28 mouse cellular contexts compared by ENCODE assay signal in genomic region chr10:117943702-117944307, GRCm38 (mm10).
DNase-seq lines count a peak whose midpoint lies in the region; ATAC-seq and TF ChIP-seq lines count a peak whose summit lies in the region.
"Had no signal": no experiment of that assay in that cellular context is flagged by ENCODE, and none has a peak within 500 bp of the region (broad histone marks: within the 10 kb centered on the region; RNA-seq: fewer than 3 reads in every experiment).

No protein-coding gene starts in this region.

- H3K4me3 ChIP-seq in spleen, adult 2 months (ENCODE audit: extremely low read depth, insufficient read depth, insufficient read length): no peak overlapping the region
- no peak overlapping the region for H3K4me3 ChIP-seq in liver, embryonic 12.5 days
- no peak overlapping the region for H3K4me3 ChIP-seq in midbrain, embryonic 16.5 days (ENCODE audit: low read depth, low read length)
- H3K4me3 ChIP-seq: embryonic facial prominence, embryonic 13.5 days; erythroblast, embryonic 14.5 days; forebrain, embryonic 12.5 days; heart, embryonic 15.5 days; kidney, embryonic 15.5 days; limb, embryonic 13.5 days; liver, embryonic 13.5 days; neural tube, embryonic 15.5 days had no signal

- peak in 1 of 2 experiments; percentile 69 for DNase-seq in spleen, adult 2 months (ENCODE audit: low read depth in 1 of 2, low spot score in 2 of 2)
- DNase-seq in spleen, postnatal 10 days (ENCODE audit: low spot score in 2 of 2): no peak
- peak; percentile 73 for DNase-seq in T-cell, adult 2 months (ENCODE audit: low spot score)
- peak; percentile 83 for DNase-seq in splenic B cell, adult 2 months (ENCODE audit: low read depth, low spot score)
- DNase-seq in heart, postnatal 25 days (ENCODE audit: low spot score): no peak
- DNase-seq: adrenal gland, adult 2 months; cerebellum, adult 18-20 months; cerebellum, postnatal 25 days; heart, adult 18-20 months; heart, postnatal 4 days; kidney, postnatal 36 days; liver, embryonic 13.5 days; lung, adult 2 months; lung, postnatal 14 days; midbrain, embryonic 14.5 days; thymus, postnatal 36 days had no signal

- H3K4me1 ChIP-seq in spleen, adult 2 months (ENCODE audit: control insufficient read depth, insufficient read depth, insufficient read length): peaks cover 20% of the 10 kb centered on the region
- peaks cover 9% of the 10 kb centered on the region for H3K4me1 ChIP-seq in liver, embryonic 12.5 days
- peaks cover 3% of the 10 kb centered on the region; the same call in 1 of the 2 replicates for H3K4me1 ChIP-seq in midbrain, embryonic 16.5 days (ENCODE audit: control insufficient read depth, insufficient read depth, low read length)
- H3K4me1 ChIP-seq: forebrain, embryonic 12.5 days had no signal

- ATAC-seq in megakaryocyte, adult 5-6 weeks (ENCODE audit: poor library complexity, severe bottlenecking): peak; percentile 78
- ATAC-seq in liver, embryonic 12.5 days: no peak
- ATAC-seq in midbrain, embryonic 16.5 days: no peak
- ATAC-seq: hindbrain, embryonic 16.5 days; intestine, embryonic 16.5 days had no signal

- no peak overlapping the region for H3K4me2 ChIP-seq in liver, embryonic 12.5 days
- no peak overlapping the region for H3K4me2 ChIP-seq in midbrain, embryonic 16.5 days (ENCODE audit: low read length)
- H3K4me2 ChIP-seq: embryonic facial prominence, embryonic 13.5 days; forebrain, embryonic 12.5 days; heart, embryonic 15.5 days; kidney, embryonic 15.5 days; limb, embryonic 13.5 days; liver, embryonic 13.5 days; neural tube, embryonic 15.5 days had no signal

- no peak for TF ChIP-seq CTCF in spleen, adult 2 months (IDR thresholded peaks at IDR 0.05; ENCODE audit: extremely low read depth, insufficient read depth, insufficient read length, insufficient replicate concordance)

- intact Hi-C loops in heart, postnatal 25 days (cut with DNase I): loop anchor here (2.0 to 5.0 kb wide), 4 partner anchors 39 to 163 kb away; partner anchors contain the start of gene Rap1b

- no peaks in the 10 kb centered on the region for H3K36me3 ChIP-seq in spleen, adult 2 months (ENCODE audit: control insufficient read depth, insufficient read depth, low read length)
- no peaks in the 10 kb centered on the region for H3K36me3 ChIP-seq in splenic B cell, adult 2 months (ENCODE audit: control insufficient read depth, insufficient read depth, low read length, poor library complexity, severe bottlenecking)
- no peaks in the 10 kb centered on the region for H3K36me3 ChIP-seq in liver, embryonic 12.5 days
- no peaks in the 10 kb centered on the region for H3K36me3 ChIP-seq in midbrain, embryonic 16.5 days (ENCODE audit: control insufficient read depth, insufficient read depth, low read length)
- H3K36me3 ChIP-seq: embryonic facial prominence, embryonic 13.5 days; forebrain, embryonic 12.5 days; heart, embryonic 15.5 days; kidney, embryonic 15.5 days; limb, embryonic 13.5 days; liver, embryonic 13.5 days; neural tube, embryonic 15.5 days had no signal

- H3K27ac ChIP-seq in spleen, adult 2 months (ENCODE audit: insufficient read depth, low read length): peak overlapping the region; percentile 42; the same call in 1 of the 2 replicates
- no peak overlapping the region for H3K27ac ChIP-seq in liver, embryonic 12.5 days
- H3K27ac ChIP-seq in midbrain, embryonic 16.5 days (ENCODE audit: low read length): no peak overlapping the region
- H3K27ac ChIP-seq: embryonic facial prominence, embryonic 13.5 days; forebrain, embryonic 12.5 days; heart, embryonic 15.5 days; kidney, embryonic 15.5 days; limb, embryonic 13.5 days; liver, embryonic 13.5 days had no signal

- no peak for TF ChIP-seq POLR2A in spleen, adult 2 months (IDR thresholded peaks at IDR 0.05; ENCODE audit: low read depth, low read length)

- no peaks in the 10 kb centered on the region for H3K27me3 ChIP-seq in spleen, adult 2 months (ENCODE audit: control insufficient read depth, insufficient read depth, low read length)
- no peaks in the 10 kb centered on the region for H3K27me3 ChIP-seq in splenic B cell, adult 2 months (ENCODE audit: control insufficient read depth, insufficient read depth, low read length, poor library complexity, severe bottlenecking)
- H3K27me3 ChIP-seq in liver, embryonic 12.5 days (replicated peaks): no peaks in the 10 kb centered on the region
- H3K27me3 ChIP-seq in midbrain, embryonic 16.5 days (ENCODE audit: control insufficient read depth, insufficient read depth, low read depth, low read length): no peaks in the 10 kb centered on the region
- H3K27me3 ChIP-seq: embryonic facial prominence, embryonic 13.5 days; forebrain, embryonic 12.5 days; heart, embryonic 15.5 days; kidney, embryonic 15.5 days; limb, embryonic 13.5 days; liver, embryonic 13.5 days; neural tube, embryonic 15.5 days had no signal

- WGBS in spleen, adult 2 months: 63% methylated on average over 6 of the region's 6 CpGs
- WGBS in liver, embryonic 12.5 days (ENCODE audit: insufficient replicate concordance): 73% methylated on average over 6 of the region's 6 CpGs
- WGBS in midbrain, embryonic 16.5 days: 89% methylated on average over 6 of the region's 6 CpGs

- no peaks in the 10 kb centered on the region for H3K9me3 ChIP-seq in liver, embryonic 12.5 days (replicated peaks)
- no peaks in the 10 kb centered on the region for H3K9me3 ChIP-seq in midbrain, embryonic 16.5 days (replicated peaks; ENCODE audit: control insufficient read depth, low read length, poor library complexity, severe bottlenecking)
- H3K9me3 ChIP-seq: embryonic facial prominence, embryonic 13.5 days; forebrain, embryonic 12.5 days; heart, embryonic 15.5 days; kidney, embryonic 15.5 days; limb, embryonic 13.5 days; liver, embryonic 13.5 days; neural tube, embryonic 15.5 days had no signal

- no peak overlapping the region for H3K9ac ChIP-seq in liver, embryonic 12.5 days
- no peak overlapping the region for H3K9ac ChIP-seq in midbrain, embryonic 16.5 days (ENCODE audit: low read depth, low read length)
- H3K9ac ChIP-seq: embryonic facial prominence, embryonic 13.5 days; forebrain, embryonic 12.5 days; heart, embryonic 15.5 days; kidney, embryonic 15.5 days; limb, embryonic 13.5 days; liver, embryonic 13.5 days; neural tube, embryonic 15.5 days had no signal

Comparison
In these comparisons a context has a peak if more than half of its experiments do, and no peak if none do; other contexts are left out.
1. DNase-seq: peak in T-cell, adult 2 months (single experiment) and splenic B cell, adult 2 months (single experiment); none in spleen, postnatal 10 days (0 of 2) and heart, postnatal 25 days (single experiment).